Mouse (Mus musculus) spleen, postnatal 4 days (tissue): ENCODE measurements around the gene Hck.

Experiments
- DNase-seq, 2 experiments: peaks; one replicate each; pipeline ENCODE4 v3.0.0; 2022; ENCODE audit warnings: low spot score in 2 of 2

Hck gene

DNA sequence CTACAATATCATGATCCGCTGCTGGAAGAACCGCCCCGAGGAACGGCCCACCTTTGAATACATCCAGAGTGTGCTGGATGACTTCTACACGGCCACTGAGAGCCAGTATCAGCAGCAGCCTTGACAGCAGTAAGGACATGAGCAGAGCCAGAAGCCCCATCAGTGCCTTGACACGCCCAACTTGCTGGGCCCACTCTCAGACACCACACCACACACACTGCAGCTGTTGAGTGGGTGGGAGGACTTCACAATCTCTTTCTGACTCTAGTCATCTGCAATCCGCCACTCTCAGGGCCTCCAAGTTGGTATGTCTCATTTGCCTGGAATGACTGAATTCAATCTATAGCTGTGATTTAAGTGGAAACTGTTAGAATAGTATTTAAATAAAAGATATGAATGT lies 42.8 kb downstream of the Hck start:
- DNase-seq = no peak

DNA sequence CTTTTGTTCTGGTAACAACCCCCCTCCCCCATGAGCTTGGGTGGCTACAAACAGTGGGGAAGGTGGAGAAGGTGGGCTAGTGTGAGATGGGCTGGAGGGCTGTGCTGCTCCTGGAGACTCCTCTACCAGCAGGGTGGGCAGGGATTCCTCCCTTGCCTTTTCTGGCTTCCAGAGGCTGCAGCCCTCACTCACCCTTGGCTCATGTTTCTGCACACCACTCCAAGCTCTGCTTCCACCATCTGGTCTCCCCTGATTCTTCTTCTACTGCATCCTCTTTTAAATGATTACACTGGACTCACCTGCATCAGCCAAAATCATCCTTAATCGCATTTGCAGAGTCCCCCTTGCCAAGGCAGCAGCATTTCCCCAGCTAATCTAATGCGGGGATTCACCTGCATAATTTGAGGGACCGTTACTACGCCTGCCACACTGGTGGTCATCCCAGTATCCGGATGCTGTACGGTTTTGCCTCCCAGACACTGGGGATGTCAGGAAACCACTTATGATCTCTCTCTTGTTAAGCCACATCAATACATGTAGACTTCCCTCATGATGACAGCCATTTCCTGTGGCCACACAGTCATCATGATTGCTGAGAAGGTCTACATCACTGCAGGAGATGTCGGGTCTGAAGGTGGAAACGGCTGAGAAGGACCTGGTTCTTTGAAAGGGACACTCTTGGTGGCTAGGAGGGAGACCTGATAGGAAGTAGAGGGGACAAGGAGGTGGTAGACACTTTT lies 43.8 kb downstream of the Hck start:
- no peak for DNase-seq

DNA sequence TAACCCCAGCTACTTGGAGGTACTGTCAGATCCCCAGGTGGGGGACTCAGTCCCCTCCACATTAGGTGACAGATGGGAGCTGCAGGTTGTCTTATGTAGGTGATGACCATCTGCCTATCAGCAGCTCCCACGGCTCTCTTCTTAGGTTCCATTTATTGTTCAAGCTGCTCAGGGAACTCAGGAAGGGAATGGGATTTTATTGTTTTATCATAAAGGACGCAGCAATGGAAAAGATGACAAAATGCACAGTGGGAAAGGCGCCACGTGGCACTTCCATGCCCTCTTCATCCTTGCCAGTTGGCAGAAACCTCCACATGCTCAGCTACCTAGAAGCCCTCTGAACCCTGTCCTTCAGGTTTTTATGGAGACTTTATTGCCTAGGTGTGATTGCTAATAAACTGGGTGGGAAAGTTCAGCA lies 44.8 kb downstream of the Hck start:
- no peak for DNase-seq

DNA sequence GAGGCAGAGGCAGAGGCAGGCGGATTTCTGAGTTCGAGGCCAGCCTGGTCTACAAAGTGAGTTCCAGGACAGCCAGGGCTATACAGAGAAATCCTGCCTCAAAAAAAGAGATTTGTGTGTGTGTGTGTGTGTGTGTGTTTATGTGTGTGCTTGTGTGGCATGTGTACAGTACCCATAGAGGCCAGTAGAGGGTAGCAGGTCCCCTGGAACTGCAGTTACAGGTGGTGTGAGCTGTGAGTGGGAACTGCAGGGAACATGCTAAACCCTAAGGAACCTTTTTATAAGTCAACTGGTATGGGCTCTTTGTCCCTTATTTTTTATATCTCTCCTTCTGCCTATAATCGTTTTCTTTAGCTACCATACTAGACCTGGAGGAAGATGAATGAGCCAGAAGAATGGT lies 49.0 kb downstream of the Hck start:
- DNase-seq = no peak

DNA sequence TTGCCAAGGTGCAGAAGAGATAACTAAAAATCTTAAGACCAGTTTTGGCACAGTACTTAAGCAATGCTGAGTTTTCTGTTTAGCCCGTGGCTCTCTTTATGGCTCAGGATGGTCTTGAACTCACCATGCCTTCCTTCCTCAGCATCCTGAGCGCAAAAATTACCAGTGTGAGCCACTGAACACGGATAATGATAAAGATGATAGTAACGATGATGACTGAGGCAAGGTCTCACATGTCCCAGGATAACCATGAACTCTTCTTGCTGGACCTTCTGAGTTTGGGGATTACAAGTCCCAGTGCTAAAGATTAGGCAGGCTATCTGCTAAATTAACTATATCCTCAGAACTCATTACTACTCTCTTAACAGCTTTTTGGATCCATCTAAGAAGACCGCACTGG lies 51.9 kb downstream of the Hck start:
- DNase-seq = no peak

DNA sequence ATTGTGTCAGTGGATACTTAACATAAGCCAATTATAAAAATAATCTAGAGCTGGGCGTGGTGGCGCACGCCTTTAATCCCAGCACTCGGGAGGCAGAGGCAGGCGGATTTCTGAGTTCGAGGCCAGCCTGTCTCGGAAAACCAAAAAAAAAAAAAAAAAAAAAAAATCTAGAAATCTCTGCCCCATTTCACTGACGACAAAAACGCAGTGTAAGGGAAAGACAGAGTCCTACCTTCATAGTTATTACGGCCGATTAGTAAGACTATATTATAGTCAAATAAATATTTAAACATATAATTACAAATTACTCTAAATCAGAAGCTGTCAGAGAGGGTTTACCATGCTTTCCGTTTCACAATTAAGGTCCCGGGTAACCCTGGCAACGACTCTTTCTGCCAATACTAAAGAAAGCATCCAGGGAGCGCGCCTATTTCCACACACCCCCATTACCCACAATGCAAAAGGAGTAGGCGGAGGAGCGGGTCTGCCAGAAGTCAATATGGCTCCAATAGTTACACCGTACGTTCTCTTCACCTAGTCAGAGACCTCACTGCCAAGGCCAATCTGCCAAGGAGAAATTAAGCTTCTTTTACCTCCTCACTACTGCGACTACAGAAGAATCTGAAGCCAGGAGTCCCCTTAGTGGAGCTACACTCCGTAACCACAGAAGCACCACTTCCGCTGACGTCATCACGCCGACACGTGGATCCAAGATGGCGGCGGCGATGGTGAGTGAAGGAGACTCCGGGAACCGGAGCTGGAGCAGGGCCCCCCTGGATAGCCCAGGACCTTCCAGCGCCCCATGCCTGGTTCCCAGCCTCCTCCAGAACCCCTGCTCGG lies 52.8 kb downstream of the Hck start, which contains the start of gene Tm9sf4:
Gene Tm9sf4, plus strand, starts transcription at position 460 of the 840 bp plus-strand sequence.
- peak; percentile 84 to 94 for DNase-seq

DNA sequence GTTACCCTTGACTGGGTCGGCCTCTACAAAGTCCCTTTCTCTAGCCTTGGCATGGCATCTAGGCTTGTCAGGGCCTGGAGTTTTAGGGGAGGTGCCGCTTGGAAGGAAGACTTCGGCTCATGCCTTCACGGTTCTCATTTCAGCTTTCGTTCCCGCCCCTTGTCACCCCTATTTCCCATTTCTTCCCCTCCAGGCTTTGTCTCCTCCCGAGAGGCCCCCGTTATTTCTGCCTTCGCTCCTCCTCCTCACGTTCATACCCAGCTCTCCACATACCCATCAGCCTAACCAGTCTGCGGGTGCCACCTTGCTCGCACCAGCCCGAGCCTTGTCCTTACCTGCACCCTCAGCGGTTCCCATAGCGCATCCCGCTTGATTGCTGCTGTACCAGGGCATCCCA lies 53.4 kb downstream of the Hck start:
- DNase-seq = no peak

DNA sequence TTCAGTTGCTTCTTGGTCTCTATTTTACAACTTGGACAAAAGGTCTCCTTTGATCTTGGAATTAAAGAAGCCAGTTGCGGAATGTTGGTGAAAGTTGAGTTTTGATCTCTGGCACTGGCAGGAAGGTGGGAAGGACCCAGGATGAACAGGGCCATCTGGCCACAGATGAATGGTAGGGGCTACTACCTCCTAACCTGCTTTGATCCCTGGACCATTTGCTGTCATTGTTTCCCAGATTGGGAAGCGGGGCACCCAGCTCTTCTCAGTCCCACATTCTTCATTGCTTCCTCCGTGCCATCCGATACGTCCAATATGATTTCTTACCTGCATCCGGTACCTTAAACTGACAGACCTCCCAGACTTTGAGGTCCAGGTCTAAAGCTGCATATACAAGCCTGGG lies 58.9 kb downstream of the Hck start:
- DNase-seq = no peak

DNA sequence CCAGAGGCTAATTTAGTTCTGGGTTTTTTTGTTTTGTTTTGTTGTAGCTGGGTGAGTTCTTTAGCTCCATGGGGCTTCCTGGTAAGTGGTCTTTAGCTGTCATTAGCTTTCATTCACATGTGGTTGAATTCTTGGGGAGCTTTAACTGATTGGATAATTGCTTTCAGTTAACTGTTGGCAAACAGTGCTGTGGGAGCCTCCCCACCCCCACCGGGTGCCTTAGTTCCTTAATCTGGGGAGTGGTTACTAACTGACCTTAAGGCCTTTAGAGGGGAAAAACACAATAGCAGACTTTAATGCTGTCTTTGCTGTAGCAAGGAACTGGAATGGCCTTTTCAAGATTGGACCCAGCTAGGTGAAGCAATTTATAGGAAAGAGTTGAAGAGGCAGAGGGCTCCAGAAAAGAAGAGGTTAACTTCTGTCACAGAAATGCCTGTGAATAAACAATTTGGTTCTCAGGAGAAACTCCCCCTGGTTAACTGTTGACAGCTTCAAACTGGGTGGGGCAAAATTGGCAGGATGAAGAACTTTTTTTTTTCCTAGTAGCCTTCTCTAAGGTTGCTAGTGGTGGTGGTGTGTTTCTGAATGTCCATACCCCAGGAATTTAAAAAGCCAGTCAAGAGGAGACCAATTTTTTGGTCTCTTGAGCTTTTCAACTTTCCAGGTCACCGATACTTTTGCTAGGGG lies 60.0 kb downstream of the Hck start:
- DNase-seq = peak; percentile 50 to 75

DNA sequence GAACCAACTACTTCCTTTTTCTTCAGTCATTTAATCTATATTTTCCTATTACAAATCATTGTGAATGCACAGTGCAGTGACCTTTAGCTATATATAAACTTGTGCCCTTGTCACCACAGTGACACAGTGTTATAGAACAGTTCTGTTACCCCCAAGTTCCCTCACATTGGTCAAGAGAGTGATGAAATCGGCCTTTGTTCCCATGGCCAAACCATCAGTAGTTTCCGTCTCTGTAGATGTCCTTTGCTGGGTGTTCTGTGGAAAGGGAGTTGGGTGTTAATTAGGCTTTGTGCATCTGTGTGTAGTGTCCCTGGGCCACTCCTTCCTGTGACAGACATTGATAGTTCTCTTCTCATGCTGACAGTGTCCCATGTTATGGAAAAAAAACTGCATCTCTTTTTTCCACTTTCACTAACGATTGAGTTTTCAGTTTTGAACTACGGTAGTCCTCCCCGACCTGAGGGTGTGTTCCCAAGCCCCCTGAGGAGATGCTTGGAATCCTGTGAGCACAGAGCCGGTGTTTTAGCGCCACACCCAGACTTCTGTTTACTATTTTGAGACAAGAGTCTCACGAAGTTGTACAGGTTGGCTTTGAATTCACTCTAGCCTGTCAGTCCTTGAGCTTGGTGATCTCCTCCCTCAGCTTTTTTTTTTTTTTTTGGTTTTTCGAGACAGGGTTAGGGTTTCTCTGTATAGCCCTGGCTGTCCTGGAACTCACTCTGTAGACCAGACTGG lies 62.4 kb downstream of the Hck start:
- DNase-seq = no peak

DNA sequence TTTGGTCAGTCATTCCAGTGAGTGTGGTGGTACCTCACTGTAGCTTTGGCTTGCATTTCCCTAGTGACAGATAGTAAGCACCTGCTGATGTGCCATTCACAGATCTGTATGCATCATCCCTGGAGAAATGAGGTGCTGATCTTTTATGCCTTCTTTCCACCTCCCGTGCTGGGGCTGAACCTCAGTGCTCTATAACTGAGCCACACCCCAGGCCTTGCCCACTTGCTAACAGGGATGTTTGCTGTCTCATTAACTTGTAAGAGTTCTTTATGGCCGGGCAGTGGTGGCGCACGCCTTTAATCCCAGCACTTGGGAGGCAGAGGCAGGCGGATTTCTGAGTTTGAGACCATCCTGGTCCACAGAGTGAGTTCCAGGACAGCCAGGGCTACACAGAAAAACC lies 63.7 kb downstream of the Hck start:
- DNase-seq = no peak

DNA sequence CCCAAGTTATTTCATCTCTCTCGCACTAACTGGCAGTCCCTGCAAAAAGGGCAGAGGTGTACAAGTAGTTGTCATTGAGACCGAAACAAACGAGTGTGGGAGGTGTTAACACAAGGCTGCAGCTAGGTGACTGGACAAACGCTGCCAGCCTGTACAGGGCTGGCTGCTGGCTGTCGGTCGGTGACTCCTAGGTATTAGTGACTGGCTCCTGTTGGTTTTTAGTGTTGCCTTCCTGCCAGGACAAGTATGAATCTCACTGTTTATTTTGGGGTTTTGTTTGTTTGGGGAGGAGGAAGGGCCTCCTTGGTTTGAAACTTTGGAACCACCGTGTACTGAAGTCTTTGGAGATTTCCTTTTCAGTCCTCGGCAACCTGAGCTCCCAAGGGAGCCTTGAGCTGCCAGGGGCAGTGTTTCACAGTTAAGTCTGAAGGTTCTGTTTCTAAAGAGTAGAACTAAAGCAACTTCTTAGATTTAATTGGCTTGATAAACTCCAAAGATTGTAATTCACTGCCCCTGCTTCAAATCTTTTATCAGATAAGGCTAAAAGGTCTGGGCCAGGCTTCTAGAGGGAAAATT lies 67.8 kb downstream of the Hck start:
- DNase-seq = no peak

DNA sequence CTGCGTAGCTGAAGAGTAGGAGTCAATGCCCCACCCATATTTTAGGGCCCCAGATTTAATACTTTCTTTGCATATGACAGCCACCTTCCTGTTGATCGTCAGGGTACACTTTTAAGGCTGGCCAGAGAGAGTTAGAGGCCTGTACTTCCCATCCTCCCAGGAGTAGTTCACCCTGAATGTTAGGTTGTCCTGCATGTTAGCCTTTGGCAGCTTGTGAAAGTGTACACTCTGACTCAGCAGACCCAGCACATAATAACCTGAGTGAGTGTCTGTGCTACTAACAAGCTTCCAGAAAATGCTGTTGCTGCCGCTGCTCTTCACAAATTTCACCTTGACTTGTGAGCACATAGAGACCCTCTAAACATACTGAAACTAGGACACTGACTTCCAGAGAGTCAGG lies 68.9 kb downstream of the Hck start:
- no peak for DNase-seq

DNA sequence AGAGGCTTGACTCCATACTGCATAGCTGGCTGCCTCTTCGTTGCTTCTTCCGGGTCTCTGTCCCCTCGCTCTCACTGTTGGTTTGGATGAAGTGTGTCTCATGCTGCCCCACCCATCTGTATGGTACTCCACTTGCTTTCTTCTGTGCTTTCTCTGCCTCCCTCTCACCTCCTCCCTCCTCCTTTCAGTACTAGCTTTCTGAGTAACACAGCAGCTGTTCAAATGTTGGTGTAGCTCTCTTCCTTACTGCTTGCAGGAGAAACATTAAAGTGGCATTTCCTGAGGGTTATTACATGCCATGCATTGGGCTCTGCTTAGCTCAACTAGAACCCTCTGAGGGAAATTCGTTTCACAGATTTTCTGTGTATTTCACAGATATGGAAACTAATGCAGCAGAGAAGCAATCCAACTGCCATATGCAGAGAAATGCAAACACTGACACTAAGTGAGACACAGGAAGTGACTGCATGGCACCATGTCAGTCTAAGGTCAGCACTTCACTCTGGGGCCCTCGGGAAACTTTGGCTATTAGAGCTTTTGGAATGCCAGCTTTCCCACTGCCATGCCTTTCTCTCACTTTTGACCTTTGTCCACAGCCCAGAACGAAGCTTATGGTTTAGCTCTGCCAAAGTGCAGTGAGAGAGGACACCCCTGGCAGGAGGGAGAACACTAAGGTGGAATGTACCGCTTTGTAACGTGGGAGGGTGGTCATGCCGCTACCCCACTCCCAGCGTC lies 71.0 kb downstream of the Hck start:
- DNase-seq = no peak

DNA sequence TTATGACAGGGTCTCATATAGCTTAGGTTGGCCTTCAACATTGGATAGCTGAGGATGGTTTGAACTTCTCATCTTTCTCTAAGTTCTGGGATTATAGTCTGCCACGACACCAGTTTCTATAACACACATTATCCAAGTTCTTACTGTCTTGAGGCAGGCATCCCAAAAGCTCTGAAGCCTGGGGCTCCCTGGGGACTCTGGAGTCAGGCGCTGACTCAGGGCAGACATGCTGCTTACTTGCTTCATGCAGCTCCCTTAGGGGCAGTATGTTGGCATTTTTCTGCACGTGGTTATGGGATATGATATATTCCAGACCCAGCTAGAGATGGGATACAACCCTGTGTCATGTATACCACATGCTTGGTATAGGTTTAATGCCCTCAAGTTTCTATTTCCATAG lies 71.7 kb downstream of the Hck start:
- DNase-seq = no peak

DNA sequence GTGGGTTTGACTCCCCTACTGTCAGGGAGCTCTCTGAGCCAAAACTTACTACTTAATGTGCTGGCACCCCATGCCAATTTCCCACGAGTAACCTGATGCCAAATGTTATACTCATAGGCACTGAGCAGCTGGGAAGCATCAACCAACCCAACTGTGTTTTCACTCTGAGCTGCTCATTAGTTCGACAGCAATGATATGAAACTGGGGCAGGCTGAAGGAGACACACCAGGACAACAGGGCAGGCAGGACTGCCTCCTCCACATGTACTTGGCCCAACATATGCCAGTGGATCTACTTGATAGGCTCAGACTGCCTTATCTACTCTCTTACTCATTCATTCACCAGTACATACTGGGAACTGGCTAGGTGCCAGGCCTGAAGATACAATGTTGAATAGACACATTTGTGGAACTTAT lies 77.9 kb downstream of the Hck start:
- peak in 1 of 2 experiments; percentile 36 for DNase-seq

DNA sequence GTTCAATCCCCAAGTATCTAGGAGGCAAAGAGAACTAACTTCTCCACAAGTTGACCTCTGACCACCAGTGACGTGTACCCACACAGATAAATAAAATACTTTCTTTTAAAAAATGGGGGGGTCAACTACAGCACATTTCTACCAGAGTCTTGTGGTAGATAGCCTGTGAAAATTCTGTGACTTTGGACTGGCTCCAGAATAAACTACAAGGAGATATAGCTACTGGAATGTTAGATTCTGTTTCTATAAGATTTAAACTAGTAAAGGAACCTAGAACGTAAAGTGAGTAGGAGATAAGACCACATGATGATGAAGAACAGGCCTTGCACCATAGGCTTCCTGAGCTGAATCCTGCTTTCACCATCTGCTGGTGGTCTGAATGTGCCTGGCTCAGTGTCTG lies 79.6 kb downstream of the Hck start:
- DNase-seq = no peak

DNA sequence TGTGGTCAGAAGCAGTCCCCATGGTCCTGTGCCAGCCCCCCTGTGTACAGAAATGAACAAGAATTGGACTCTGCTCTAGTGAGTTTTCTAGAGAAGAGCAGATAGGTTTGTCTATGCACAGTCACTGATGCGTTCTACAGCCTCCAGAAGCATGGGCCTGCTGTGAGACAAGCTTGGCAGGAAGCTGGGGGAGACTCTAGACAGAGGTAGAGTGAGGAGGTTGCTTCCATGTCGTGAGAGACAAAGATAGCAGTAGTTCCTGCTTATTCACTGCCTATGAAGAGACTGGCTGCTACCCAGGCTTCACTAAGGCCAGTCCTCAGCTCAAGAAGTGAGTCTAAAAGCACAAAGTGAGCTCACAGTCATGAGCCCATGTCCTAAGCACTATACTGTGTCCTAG lies 83.0 kb downstream of the Hck start:
- no peak for DNase-seq

DNA sequence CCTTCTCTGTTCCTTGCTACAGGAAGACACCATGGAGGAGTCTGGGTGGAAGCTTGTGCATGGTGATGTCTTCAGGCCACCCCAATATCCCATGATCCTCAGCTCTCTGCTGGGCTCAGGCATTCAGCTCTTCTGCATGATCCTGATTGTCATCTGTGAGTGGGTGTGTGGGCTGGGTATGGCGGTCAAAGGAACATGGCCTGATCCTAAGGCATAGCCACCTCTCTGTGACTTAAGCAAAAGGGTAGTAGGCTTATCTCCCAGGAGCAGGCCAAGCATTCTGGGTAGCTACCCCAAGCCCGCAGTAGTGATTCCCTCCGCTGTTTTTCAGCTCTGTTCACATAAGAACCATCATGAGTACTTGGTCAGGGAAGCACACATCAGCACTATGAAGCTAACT lies 86.0 kb downstream of the Hck start:
- peak in 1 of 2 experiments; percentile 52 for DNase-seq

DNA sequence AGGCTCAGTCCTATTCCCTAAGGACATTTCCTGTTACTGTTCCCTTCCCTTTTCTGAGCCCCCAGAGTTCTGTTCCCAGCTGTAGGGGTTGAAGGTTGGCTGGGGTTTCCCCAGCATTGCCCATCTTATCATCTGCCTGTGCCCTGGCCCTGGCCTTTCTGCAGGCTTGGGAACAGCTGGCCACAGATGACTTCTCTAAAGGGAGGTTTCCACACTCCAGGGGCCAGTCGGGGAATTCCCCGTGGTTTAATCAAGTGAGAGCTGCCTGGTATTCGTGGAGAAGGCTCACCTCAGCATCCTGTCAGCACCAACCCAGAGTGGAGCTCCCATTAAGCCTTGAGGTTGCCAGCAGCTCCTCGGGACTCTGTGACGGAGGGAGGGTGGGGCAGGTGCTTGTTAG lies 90.2 kb downstream of the Hck start:
- DNase-seq = no peak

DNA sequence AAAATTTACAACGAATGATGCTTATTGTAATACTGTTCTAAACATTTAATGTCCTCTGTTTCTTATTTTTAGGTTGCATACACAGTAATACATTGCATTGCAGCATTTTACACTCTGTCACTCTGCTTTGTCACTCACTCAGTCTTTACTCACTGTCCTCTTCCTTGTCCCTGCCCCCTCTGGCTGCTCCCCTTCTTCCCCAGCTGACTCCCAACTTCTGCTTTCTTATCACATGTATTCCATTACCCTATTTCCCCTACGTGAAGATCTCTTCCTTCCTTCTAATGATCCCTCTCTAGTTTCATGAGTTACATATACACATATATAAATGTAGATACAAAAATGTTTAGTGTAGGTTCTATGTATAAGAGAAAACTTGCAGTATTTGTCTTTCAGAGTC lies 90.8 kb downstream of the Hck start:
- no peak for DNase-seq
